Mouse (Mus musculus) forebrain, embryonic 16.5 days (tissue): ENCODE measurements around the gene Kmt5b. TPM values are rescaled to one million over a fixed set of nuclear protein-coding genes. Genes with fewer than 3 reads are reported as not detected.

ENCODE experiments used
- polyA plus RNA-seq: library from polyadenylated mRNA; unstranded; fragments of >200 nt; fragmentation: Nextera tagmentation; extraction: Ambion mirVana; gene quantifications from 2 replicates; pipeline ENCODE4 v1.2.1, GENCODE M21; 2015

Gene Kmt5b
- polyA plus RNA-seq, 1 experiment from 2014 or later: 56.7 TPM

Other genes starting within 250 kb of the Kmt5b start
- gene Ppp6r3, start 191.7 kb upstream of the Kmt5b start, polyA plus RNA-seq: 68.4 and 73.4 TPM in 2 replicates
- gene Lrp5, start 80.9 kb upstream of the Kmt5b start, polyA plus RNA-seq: 1.8 and 2.3 TPM in 2 replicates
- gene 1810055G02Rik, start 59.1 kb upstream of the Kmt5b start, polyA plus RNA-seq: 37.2 and 38.7 TPM in 2 replicates
- gene Chka, start 84.4 kb downstream of the Kmt5b start, polyA plus RNA-seq: 57.5 and 66.7 TPM in 2 replicates
- gene Tcirg1, start 139.7 kb downstream of the Kmt5b start, polyA plus RNA-seq: 9.0 and 11.2 TPM in 2 replicates
- gene Ndufs8, start 145.4 kb downstream of the Kmt5b start, polyA plus RNA-seq: 186 and 207 TPM in 2 replicates
- gene Aldh3b1, start 162.4 kb downstream of the Kmt5b start, polyA plus RNA-seq: 1.2 and 1.4 TPM in 2 replicates
- gene Unc93b1, start 167.8 kb downstream of the Kmt5b start, polyA plus RNA-seq: 7.7 TPM in 2 replicates
- not detected in 2 replicates for gene Aldh3b3, start 191.2 kb downstream of the Kmt5b start, polyA plus RNA-seq
- gene Aldh3b2, start 204.9 kb downstream of the Kmt5b start, polyA plus RNA-seq: 0.30 and 1.1 TPM in 2 replicates
- gene Acy3, start 219.1 kb downstream of the Kmt5b start, polyA plus RNA-seq: 1.5 and 1.7 TPM in 2 replicates
- not detected in 2 replicates for gene Tbx10, start 225.3 kb downstream of the Kmt5b start, polyA plus RNA-seq
- 34.0 and 42.1 TPM in 2 replicates for gene Nudt8, start 233.2 kb downstream of the Kmt5b start, polyA plus RNA-seq
- gene Gm49405, start 233.2 kb downstream of the Kmt5b start, polyA plus RNA-seq: 6.6 and 9.6 TPM in 2 replicates
- 8.8 and 13.2 TPM in 2 replicates for gene Doc2g, start 235.9 kb downstream of the Kmt5b start, polyA plus RNA-seq
- gene Ndufv1, start 245.4 kb downstream of the Kmt5b start, polyA plus RNA-seq: 221 and 239 TPM in 2 replicates